Mouse (Mus musculus) testis, adult 2 months (tissue): ENCODE measurements around the gene Sh3pxd2a. TPM values are rescaled to one million over a fixed set of nuclear protein-coding genes. Genes with fewer than 3 reads are reported as not detected.

Experiments used
- H3K27ac ChIP-seq: fragments of 200-500 bp; 2 replicates; pipeline ENCODE4 v1.5.1; 2012; ENCODE audit warnings: low read depth, low read length; ENCODE audit not compliant: control insufficient read depth, insufficient read depth
- H3K27me3 ChIP-seq: fragments of 200-500 bp; 2 replicates; pipeline ENCODE4 v1.6.1; 2012; ENCODE audit warnings: mild to moderate bottlenecking, low read length, moderate library complexity; ENCODE audit not compliant: control insufficient read depth, insufficient read depth
- H3K36me3 ChIP-seq: fragments of 200-500 bp; 2 replicates; pipeline ENCODE4 v1.6.1; 2012; ENCODE audit warnings: mild to moderate bottlenecking, low read length; ENCODE audit not compliant: control insufficient read depth, insufficient read depth
- H3K4me1 ChIP-seq: fragments of 200-500 bp; 2 replicates; pipeline ENCODE4 v1.6.1; 2012; ENCODE audit warnings: low read length; ENCODE audit not compliant: control insufficient read depth, insufficient read depth
- H3K4me3 ChIP-seq: fragments of 200-500 bp; 2 replicates; pipeline ENCODE4 v1.5.1; 2012; ENCODE audit warnings: low read depth, mild to moderate bottlenecking, low read length, moderate library complexity, mixed read lengths; ENCODE audit not compliant: control insufficient read depth
- CTCF ChIP-seq: fragments of 200-500 bp; IDR thresholded peaks from 2 replicates; pipeline ENCODE4 v1.5.1; 2012; ENCODE audit warnings: low read depth, mild to moderate bottlenecking, inconsistent platforms, low read length, moderate library complexity; ENCODE audit not compliant: control insufficient read depth, insufficient read depth, insufficient replicate concordance
- POLR2A ChIP-seq: fragments of 200-500 bp; IDR thresholded peaks from 2 replicates; pipeline ENCODE4 v1.6.1; 2012; ENCODE audit warnings: low read depth, mild to moderate bottlenecking, inconsistent platforms, low read length, moderate library complexity; ENCODE audit not compliant: control insufficient read depth
- polyA plus RNA-seq: library from polyadenylated mRNA; depleted of rRNA; stranded (reverse); fragments of >200 nt; gene quantifications from 2 replicates; pipeline ENCODE4 v1.2.3, GENCODE M21; 2012

Sh3pxd2a gene
- polyA plus RNA-seq, 1 experiment, result 1.2 TPM

DNA sequence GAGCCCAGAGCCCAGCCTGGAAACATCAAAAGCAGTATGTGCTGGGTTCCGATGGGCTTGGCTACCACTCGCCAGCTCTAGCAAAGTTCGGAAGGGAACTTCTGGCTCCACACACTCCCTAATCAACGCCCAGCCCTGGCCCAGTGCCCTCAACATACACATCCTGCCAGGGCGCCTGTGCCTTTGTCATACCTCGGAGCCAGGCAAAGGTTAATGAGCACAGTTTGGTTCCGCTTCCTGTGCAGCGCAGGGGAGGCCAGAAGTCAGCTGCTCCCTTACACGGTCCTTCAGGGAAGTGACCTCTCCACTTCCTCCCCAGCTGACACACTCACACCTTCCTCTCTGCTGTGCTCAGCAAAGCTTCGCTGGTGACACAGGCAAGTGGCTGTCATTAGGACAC lies 31.9 kb downstream of the Sh3pxd2a start:
- H3K36me3 ChIP-seq, result no peaks in the 10 kb centered on the region
- no peaks in the 10 kb centered on the region for H3K4me1 ChIP-seq
- H3K27ac ChIP-seq, result no peak overlapping the region
- no peak overlapping the region for H3K4me3 ChIP-seq
- no peak for TF ChIP-seq POLR2A
- TF ChIP-seq CTCF, result no peak
- no peaks in the 10 kb centered on the region for H3K27me3 ChIP-seq

DNA sequence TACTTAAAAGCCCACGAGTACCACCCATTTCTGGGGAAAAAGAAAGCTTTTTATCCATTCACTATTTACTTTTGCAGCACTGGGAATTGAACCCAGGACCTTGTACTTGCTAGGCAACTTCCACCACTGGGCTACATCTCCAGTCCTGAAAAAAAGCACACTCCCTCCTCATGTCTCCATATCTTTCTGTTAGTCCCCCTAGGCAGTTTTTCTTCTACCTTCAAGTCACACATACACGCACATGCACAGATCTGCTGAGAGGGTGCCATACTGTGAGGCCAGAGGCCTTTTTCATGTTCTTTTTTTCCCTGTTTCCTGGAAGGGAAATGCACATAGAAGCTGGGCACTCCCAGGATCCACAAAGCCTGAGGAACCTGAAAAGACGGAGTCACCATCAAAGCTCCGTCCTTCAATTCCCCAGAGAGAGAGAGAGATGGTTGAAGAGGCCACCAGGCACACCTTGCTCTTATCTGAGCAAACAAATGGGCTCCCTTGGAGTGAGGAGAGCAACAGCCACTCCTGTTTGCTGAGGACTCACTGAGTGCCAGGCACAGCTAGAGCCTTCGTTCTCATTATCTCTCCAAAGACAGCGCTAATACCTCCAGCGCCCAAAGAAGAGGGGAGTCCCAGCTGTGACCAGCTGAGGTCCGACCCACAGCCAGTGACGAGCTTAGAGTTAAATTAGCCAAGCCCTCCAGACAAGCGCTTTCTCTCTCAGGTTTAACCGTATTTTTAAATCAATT lies 32.8 kb downstream of the Sh3pxd2a start:
- H3K36me3 ChIP-seq, result no peaks in the 10 kb centered on the region
- H3K27me3 ChIP-seq, result no peaks in the 10 kb centered on the region
- H3K4me1 ChIP-seq, result no peaks in the 10 kb centered on the region
- no peak overlapping the region for H3K4me3 ChIP-seq
- TF ChIP-seq CTCF, result no peak
- no peak for TF ChIP-seq POLR2A
- H3K27ac ChIP-seq, result no peak overlapping the region

DNA sequence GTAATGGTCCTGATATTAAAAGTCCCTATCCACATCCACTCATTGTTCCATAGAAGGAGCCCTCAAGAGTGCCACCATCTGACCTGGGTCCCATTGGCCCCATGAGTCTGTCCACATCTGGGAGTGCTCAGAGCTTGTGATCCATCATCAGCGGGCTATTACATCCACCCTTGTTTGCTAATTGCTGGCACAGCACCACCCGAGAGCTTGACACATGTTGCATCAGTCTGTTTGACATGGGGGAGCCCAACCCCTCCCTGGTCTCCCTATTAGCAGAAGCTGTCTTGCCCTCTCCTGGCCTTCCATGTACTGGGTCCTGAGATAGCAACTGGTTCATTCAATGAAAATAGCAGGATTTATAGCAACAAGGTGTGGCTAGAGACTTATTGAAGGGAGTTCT lies 34.0 kb downstream of the Sh3pxd2a start:
- no peak overlapping the region for H3K27ac ChIP-seq
- H3K27me3 ChIP-seq, result no peaks in the 10 kb centered on the region
- H3K36me3 ChIP-seq, result no peaks in the 10 kb centered on the region
- no peak overlapping the region for H3K4me3 ChIP-seq
- no peaks in the 10 kb centered on the region for H3K4me1 ChIP-seq
- TF ChIP-seq CTCF (no peak), POLR2A (no peak)

- no peak overlapping the region for H3K27ac ChIP-seq
- no peak overlapping the region for H3K4me3 ChIP-seq
- TF ChIP-seq CTCF (no peak), POLR2A (no peak)
- H3K4me1 ChIP-seq, result no peaks in the 10 kb centered on the region
- H3K27me3 ChIP-seq, result no peaks in the 10 kb centered on the region
- H3K36me3 ChIP-seq, result no peaks in the 10 kb centered on the region
Observed at GRCm38 (mm10) chr19:47429245-47429644, 35.0 kb downstream of the Sh3pxd2a start.

- Histone ChIP-seq H3K27ac (no peak overlapping the region), H3K4me3 (no peak overlapping the region)
Observed at GRCm38 (mm10) chr19:47428794-47429193, 35.4 kb downstream of the Sh3pxd2a start.

GRCm38 (mm10) chr19:47427841-47428789 lies 36.1 kb downstream of the Sh3pxd2a start:
- H3K36me3 ChIP-seq, result no peaks in the 10 kb centered on the region
- no peaks in the 10 kb centered on the region for H3K4me1 ChIP-seq
- H3K27ac ChIP-seq, result no peak overlapping the region
- TF ChIP-seq POLR2A, result no peak
- no peak for TF ChIP-seq CTCF
- H3K27me3 ChIP-seq, result no peaks in the 10 kb centered on the region
- no peak overlapping the region for H3K4me3 ChIP-seq

More at GRCm38 (mm10) chr19:47428794-47429193, 35.4 kb downstream of the Sh3pxd2a start:
- no peaks in the 10 kb centered on the region for H3K36me3 ChIP-seq
- TF ChIP-seq CTCF (no peak), POLR2A (no peak)
- no peaks in the 10 kb centered on the region for H3K27me3 ChIP-seq
- H3K4me1 ChIP-seq, result no peaks in the 10 kb centered on the region

GRCm38 (mm10) chr19:47423632-47424031 lies 40.6 kb downstream of the Sh3pxd2a start:
- Histone ChIP-seq H3K4me3 (no peak overlapping the region), H3K27me3 (no peaks in the 10 kb centered on the region), H3K4me1 (no peaks in the 10 kb centered on the region), H3K27ac (no peak overlapping the region), H3K36me3 (no peaks in the 10 kb centered on the region)
- TF ChIP-seq CTCF (no peak), POLR2A (no peak)
